Mouse (Mus musculus) hindbrain, embryonic 10.5 days (tissue): ENCODE measurements around the gene Psmb2. TPM values are rescaled to one million over a fixed set of nuclear protein-coding genes. Genes with fewer than 3 reads are reported as not detected.

Experiments
- DNase-seq: peaks from one replicate; pipeline ENCODE4 v3.0.0-alpha.2; 2017; ENCODE audit warnings: low spot score
- H3K27ac ChIP-seq: fragments of 300-500 bp; sonication (generic); 2 replicates; pipeline ENCODE4 v1.5.1; 2016; ENCODE audit warnings: mild to moderate bottlenecking, moderate library complexity
- H3K27me3 ChIP-seq: fragments of 300-500 bp; sonication (generic); 2 replicates; pipeline ENCODE4 v1.6.1; 2016; ENCODE audit warnings: mild to moderate bottlenecking; ENCODE audit not compliant: poor library complexity, insufficient read depth, severe bottlenecking
- H3K36me3 ChIP-seq: fragments of 300-500 bp; sonication (generic); 2 replicates; pipeline ENCODE4 v1.6.1; 2016; ENCODE audit warnings: mild to moderate bottlenecking, moderate library complexity
- H3K4me1 ChIP-seq: fragments of 300-500 bp; sonication (generic); replicated peaks from 2 replicates; pipeline ENCODE4 v1.6.1; 2016; ENCODE audit warnings: mild to moderate bottlenecking
- H3K4me3 ChIP-seq: fragments of 300-500 bp; sonication (generic); 2 replicates; pipeline ENCODE4 v1.5.1; 2016; ENCODE audit warnings: mild to moderate bottlenecking, moderate library complexity
- H3K9me3 ChIP-seq: fragments of 300-500 bp; sonication (generic); 2 replicates; pipeline ENCODE4 v1.6.1; 2016; ENCODE audit warnings: mild to moderate bottlenecking, moderate library complexity
- WGBS: fragments of 180-500 bp; shearing (Covaris S2); methylation state at CpG from one replicate; pipeline ENCODE4 v1.1.7; 2016; 5-methylcytosine and 5-hydroxymethylcytosine counted together
- polyA plus RNA-seq: library from polyadenylated mRNA; unstranded; fragments of >200 nt; fragmentation: Nextera tagmentation; extraction: Ambion mirVana; gene quantifications from 2 replicates; pipeline ENCODE4 v1.2.1, GENCODE M21; 2016

Psmb2 gene
- polyA plus RNA-seq, 1 experiment from 2014 or later: 581 TPM

DNA sequence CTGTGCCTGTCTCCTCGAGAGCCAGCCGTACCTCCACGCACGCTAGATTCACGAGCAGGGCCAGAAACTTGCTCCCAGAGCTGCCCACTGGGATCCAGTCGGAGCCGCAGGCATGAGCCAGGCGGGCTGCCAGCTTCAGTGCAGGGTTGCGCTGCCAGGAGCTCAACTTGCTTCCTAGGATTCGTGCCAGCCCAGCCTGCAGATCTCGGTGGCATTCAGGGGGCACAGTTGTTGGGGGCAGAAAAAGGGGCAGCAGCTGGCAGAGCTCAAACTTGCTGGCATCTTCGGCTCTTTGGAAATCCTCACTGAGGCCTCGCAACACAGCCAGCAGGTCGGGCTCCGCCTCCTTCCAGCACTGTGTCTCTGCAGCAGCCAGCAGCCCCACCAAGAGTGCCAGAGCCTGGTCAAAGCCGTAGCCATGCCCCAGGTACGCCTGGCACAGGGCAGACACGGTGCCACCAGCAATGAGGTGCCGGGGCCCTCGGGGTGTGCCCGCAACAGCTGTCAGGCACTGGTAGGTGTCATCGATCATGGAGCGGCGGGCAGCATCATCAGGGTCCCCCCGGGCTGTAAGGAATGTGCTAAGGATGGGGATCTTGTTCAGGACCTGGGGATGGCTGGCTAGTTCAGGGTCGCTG, 72.7 kb downstream of the Psmb2 start:
- Histone ChIP-seq H3K9me3 (no peaks in the 10 kb centered on the region), H3K36me3 (peaks cover 58% of the 10 kb centered on the region), H3K4me1 (peaks cover 51% of the 10 kb centered on the region), H3K27me3 (peaks cover 5% of the 10 kb centered on the region; the same call in 1 of the 2 replicates), H3K27ac (no peak overlapping the region), H3K4me3 (no peak overlapping the region)
- DNase-seq: no peak
- WGBS: 92% methylated on average over 26 of the region's 26 CpGs

DNA sequence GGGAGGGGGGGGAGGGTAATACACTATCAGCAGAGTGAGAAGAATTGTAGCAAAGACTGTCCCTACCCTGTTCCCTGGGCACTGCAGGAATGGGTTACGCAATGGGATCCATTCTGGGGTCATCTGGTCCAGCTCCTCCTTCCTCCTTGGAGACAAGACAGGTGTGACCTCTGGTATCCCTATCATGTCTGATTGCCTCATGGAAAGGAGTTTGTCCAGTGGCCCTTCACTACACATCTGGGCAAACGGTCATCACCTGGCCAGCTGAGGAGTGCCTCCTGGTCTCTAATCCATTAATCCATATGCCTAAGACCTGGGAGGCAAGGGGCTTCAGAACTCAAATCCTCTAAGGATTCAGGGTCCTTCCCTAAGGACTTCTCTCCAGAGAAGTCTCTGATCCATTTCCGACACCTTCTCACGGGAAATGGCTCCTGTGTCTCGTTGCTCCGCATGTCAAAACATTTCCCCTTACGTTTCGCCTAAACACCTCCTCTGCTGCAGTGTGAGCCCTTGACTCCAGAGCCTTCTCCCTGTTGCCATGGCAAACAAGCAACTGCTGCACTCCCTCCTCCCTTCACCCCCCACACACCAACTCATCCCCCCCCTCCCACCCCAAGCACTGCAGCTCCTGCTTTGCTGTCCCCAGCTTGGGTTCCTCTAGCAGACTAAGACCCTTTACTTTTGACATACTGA, 73.6 kb downstream of the Psmb2 start:
- no peak overlapping the region for H3K27ac ChIP-seq
- 80% methylated on average over 8 of the region's 8 CpGs for WGBS
- H3K4me1 ChIP-seq: peaks cover 52% of the 10 kb centered on the region
- H3K9me3 ChIP-seq: no peaks in the 10 kb centered on the region
- 0 out of 2 replicates have a peak, but pooled peaks cover under 1% of the 10 kb centered on the region for H3K27me3 ChIP-seq
- H3K4me3 ChIP-seq: peak overlapping the region; percentile 76; the same call in 1 of the 2 replicates
- no peak for DNase-seq
- peaks cover 50% of the 10 kb centered on the region for H3K36me3 ChIP-seq

GRCm38 (mm10) chr4:126751556-126752023, 74.2 kb downstream of the Psmb2 start:
- Histone ChIP-seq H3K4me3 (peak overlapping the region; percentile 76), H3K4me1 (peaks cover 52% of the 10 kb centered on the region), H3K27me3 (no peaks in the 10 kb centered on the region), H3K27ac (peak overlapping the region; percentile 98; the same call in 1 of the 2 replicates), H3K9me3 (no peaks in the 10 kb centered on the region), H3K36me3 (peaks cover 44% of the 10 kb centered on the region)
- DNase-seq: no peak
- WGBS: 56% methylated on average over 10 of the region's 10 CpGs

- no peak for DNase-seq
- 7% methylated on average over 13 of the region's 13 CpGs for WGBS
- Histone ChIP-seq H3K27me3 (no peaks in the 10 kb centered on the region), H3K36me3 (peaks cover 44% of the 10 kb centered on the region), H3K4me1 (peaks cover 52% of the 10 kb centered on the region), H3K9me3 (no peaks in the 10 kb centered on the region), H3K27ac (peak overlapping the region; percentile 98), H3K4me3 (peak overlapping the region; percentile 76)
These were observed 74.7 kb downstream of the Psmb2 start for GRCm38 (mm10) chr4:126752024-126752607.

DNA sequence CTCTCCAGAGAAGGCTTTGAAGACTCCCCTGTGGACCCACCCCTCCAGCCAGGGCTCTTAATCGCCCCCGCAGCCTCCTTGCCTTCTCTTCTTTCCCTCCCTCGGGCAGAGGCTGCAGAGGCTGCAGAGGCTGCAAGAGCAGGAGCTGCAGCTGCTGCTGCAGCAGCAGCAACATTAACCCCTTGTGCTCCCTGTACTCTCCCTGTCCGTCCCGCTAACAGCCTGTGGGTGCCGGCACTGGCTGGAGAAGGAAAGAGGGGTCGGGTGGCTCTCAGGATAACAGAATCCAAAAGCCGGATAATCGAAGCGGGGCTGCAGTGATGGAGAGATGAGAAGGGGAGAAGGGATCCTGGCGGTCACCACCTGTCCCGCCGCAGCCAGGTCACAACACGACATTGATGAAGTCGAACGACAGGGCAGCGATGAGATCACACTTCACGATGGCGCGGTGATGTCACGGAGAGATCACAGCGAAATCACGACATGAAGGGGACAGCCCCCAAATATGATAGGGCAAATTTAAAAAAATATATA, 75.2 kb downstream of the Psmb2 start:
- no peaks in the 10 kb centered on the region for H3K27me3 ChIP-seq
- H3K27ac ChIP-seq: peak overlapping the region; percentile 98
- peaks cover 44% of the 10 kb centered on the region for H3K36me3 ChIP-seq
- DNase-seq: peak; percentile 62
- H3K9me3 ChIP-seq: no peaks in the 10 kb centered on the region
- peaks cover 52% of the 10 kb centered on the region for H3K4me1 ChIP-seq
- under 1% methylated on average over 23 of the region's 23 CpGs for WGBS
- peak overlapping the region; percentile 76 for H3K4me3 ChIP-seq

DNA sequence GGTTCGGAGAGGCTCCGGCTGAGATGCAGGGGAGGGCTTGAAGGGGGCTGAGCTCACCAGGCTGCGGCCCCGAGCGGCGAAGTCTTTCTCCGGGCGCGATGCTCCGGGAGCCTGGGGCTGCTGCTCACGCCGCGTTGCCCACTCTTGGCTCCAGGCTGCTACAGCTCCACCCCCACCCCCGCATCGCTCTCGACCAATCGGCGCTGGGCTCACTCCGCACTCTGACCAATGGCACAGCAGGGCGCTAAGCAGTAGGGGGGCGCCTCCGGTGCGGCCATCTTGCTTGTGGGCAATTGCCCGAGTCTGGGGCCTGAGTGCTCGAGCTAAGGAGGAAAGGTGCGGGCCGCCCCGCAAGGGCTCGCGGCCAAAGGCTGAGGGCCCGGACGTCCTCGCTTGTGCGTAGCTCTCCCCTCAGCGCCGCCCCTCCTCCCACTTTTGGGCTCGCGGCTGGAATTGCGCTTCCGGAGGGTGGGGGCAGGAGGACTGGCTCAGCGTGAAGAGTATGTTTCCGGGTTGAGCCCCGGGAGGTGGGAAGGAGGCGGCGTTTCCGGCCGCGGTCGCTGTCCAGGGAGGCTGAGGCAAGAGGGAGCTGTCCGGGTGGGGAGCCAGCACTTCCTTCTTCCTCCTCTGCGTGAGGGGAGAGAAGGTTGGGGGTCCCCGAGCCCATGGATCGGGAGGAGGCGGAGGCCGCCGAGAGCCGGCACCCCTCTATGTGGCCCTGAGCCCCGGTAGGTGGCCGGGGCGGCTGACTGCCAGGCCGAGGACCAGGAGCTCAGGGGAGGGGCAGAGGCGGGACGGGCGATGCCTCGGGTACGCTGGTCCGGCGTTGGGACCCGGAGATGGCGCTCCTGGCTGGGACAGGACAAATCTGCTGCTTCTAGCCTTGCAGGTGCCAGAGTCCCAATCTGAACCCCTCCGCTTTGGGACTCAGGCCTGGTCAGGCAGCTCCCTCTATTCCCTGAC, 76.1 kb downstream of the Psmb2 start, which contains the start of the genes Ncdn and AU040320:
Gene Ncdn, minus strand, starts transcription at position 171 of the 963 bp plus-strand sequence.
Gene AU040320, plus strand, starts transcription at position 277 of the 963 bp plus-strand sequence.
- peaks cover 49% of the 10 kb centered on the region for H3K4me1 ChIP-seq
- under 1% methylated on average over 71 of the region's 71 CpGs for WGBS
- peak within 1 kb of the TSS; percentile 98 for H3K27ac ChIP-seq

GRCm38 (mm10) chr4:126754231-126754611, 76.8 kb downstream of the Psmb2 start:
- Histone ChIP-seq H3K27ac (peak overlapping the region; percentile 98), H3K4me3 (peak overlapping the region; percentile 76), H3K36me3 (peaks cover 38% of the 10 kb centered on the region), H3K4me1 (peaks cover 42% of the 10 kb centered on the region), H3K9me3 (no peaks in the 10 kb centered on the region), H3K27me3 (no peaks in the 10 kb centered on the region)
- under 1% methylated on average over 12 of the region's 12 CpGs for WGBS
- no peak for DNase-seq

More for the DNA sequence above, 76.1 kb downstream of the Psmb2 start, which contains the start of the genes Ncdn and AU040320:
- H3K27me3 ChIP-seq: no peaks in the 10 kb centered on the region
- peak; percentile 99 for DNase-seq
- H3K4me3 ChIP-seq: peak within 1 kb of the TSS; percentile 76
- H3K9me3 ChIP-seq: no peaks in the 10 kb centered on the region
- peaks cover 44% of the 10 kb centered on the region for H3K36me3 ChIP-seq

GRCm38 (mm10) chr4:126754736-126755374, 77.4 kb downstream of the Psmb2 start:
- H3K27me3 ChIP-seq: no peaks in the 10 kb centered on the region
- H3K4me1 ChIP-seq: peaks cover 36% of the 10 kb centered on the region
- peak overlapping the region; percentile 76 for H3K4me3 ChIP-seq
- WGBS: 60% methylated on average over 12 of the region's 12 CpGs
- no peaks in the 10 kb centered on the region for H3K9me3 ChIP-seq
- H3K27ac ChIP-seq: no peak overlapping the region
- no peak for DNase-seq
- H3K36me3 ChIP-seq: peaks cover 38% of the 10 kb centered on the region

GRCm38 (mm10) chr4:126756766-126757165, 79.3 kb downstream of the Psmb2 start:
- DNase-seq: no peak
- H3K27me3 ChIP-seq: no peaks in the 10 kb centered on the region
- WGBS: 92% methylated on average over 4 of the region's 4 CpGs

DNA sequence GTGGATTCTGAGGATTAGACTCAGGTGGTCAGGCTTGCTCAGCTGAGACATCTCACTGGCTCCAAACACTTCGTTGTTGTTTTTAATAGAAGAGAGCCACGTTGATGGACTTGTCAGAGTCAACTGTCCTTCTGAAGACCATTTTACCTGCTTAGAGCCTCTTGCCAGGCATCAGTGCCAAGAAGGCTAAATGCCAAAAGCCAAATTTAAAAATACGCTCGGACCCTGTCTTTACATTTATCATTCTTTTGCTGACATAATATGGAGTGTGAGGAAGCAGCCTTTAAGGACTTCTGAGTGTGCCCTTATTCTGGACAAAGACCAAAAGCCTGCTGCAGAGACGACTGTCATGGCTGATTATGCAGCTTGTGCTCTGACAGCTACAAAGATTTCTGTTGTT, 80.9 kb downstream of the Psmb2 start:
- peaks cover 11% of the 10 kb centered on the region for H3K4me1 ChIP-seq
- no peak overlapping the region for H3K4me3 ChIP-seq
- H3K9me3 ChIP-seq: no peaks in the 10 kb centered on the region
- DNase-seq: no peak
- peaks cover 52% of the 10 kb centered on the region for H3K36me3 ChIP-seq
- no peak overlapping the region for H3K27ac ChIP-seq
- no peaks in the 10 kb centered on the region for H3K27me3 ChIP-seq
- WGBS: 87% methylated on average over 5 of the region's 5 CpGs

More at GRCm38 (mm10) chr4:126756766-126757165, 79.3 kb downstream of the Psmb2 start:
- Histone ChIP-seq H3K27ac (no peak overlapping the region), H3K9me3 (no peaks in the 10 kb centered on the region), H3K4me1 (peaks cover 20% of the 10 kb centered on the region), H3K4me3 (no peak overlapping the region), H3K36me3 (peaks cover 42% of the 10 kb centered on the region)
